ENCODE assay signal across 9 mouse cellular contexts in the genomic region with DNA sequence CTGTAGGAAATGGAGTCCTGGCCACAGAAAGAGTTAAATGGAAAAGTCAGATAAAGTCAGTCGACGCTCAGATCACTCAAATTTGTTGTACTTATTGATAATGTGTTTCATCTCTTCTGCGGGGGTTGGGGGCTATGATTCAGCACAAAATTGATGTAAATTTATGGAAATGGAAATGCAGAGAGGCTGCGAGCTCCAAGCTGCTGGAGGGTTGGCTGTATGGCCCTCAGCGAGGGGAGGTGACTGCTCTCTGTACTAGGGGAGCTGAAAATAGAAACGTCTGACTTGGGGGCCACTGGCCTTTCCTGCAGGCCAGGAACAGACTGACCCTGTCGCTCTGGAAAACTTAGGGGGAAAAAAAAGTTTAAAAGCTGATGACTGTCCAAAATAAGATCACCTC. TPM values are rescaled to one million over a fixed set of nuclear protein-coding genes. Genes with fewer than 3 reads are reported as not detected.
DNase-seq lines count a peak whose midpoint lies in the region; ATAC-seq lines count a peak whose summit lies in the region.
"Had no signal": no experiment of that assay in that cellular context is flagged by ENCODE, and none has a peak within 500 bp of the region (broad histone marks: within the 10 kb centered on the region; RNA-seq: fewer than 3 reads in every experiment).

No protein-coding gene starts in this region.

- 0 out of 2 replicates have a peak overlapping the region, but pooled peaks have one; percentile 8 for H3K27ac ChIP-seq in forebrain, embryonic 16.5 days (ENCODE audit: low read length)
- peak overlapping the region; percentile 75 for H3K27ac ChIP-seq in kidney, embryonic 16.5 days (ENCODE audit: low read length)
- H3K27ac ChIP-seq in neural tube, embryonic 12.5 days: no peak overlapping the region

- peak; percentile 63 for ATAC-seq in forebrain, embryonic 16.5 days
- ATAC-seq in kidney, embryonic 16.5 days (ENCODE audit: low FRiP score, low TSS enrichment): peak; percentile 46; the same call in 1 of the 2 replicates
- peak; percentile 58 for ATAC-seq in neural tube, embryonic 12.5 days (ENCODE audit: low FRiP score, low read depth)
- ATAC-seq in megakaryocyte progenitor cell, adult 5-6 weeks (replicated peaks; ENCODE audit: poor library complexity): no peak

- H3K4me2 ChIP-seq in forebrain, embryonic 16.5 days (ENCODE audit: low read length): peak overlapping the region; percentile 69
- peak overlapping the region; percentile 80 for H3K4me2 ChIP-seq in kidney, embryonic 16.5 days (replicated peaks; ENCODE audit: low read depth, low read length)
- H3K4me2 ChIP-seq in neural tube, embryonic 12.5 days (replicated peaks): peak overlapping the region; percentile 78

- 10% methylated on average over 7 of the region's 7 CpGs for WGBS in forebrain, embryonic 16.5 days
- WGBS in kidney, embryonic 16.5 days: 7% methylated on average over 7 of the region's 7 CpGs
- 10% methylated on average over 7 of the region's 7 CpGs for WGBS in neural tube, embryonic 12.5 days

- H3K27me3 ChIP-seq in forebrain, embryonic 16.5 days (replicated peaks; ENCODE audit: control insufficient read depth, insufficient read depth, low read length): no peaks in the 10 kb centered on the region
- 0 out of 2 replicates have a peak, but pooled peaks cover 2% of the 10 kb centered on the region for H3K27me3 ChIP-seq in kidney, embryonic 16.5 days (ENCODE audit: insufficient read depth, low read length)
- H3K27me3 ChIP-seq in neural tube, embryonic 12.5 days (replicated peaks): no peaks in the 10 kb centered on the region

- H3K4me3 ChIP-seq in forebrain, embryonic 16.5 days (replicated peaks; ENCODE audit: low read length): peak overlapping the region; percentile 48
- peak overlapping the region; percentile 51 for H3K4me3 ChIP-seq in kidney, embryonic 16.5 days (ENCODE audit: low read length)
- H3K4me3 ChIP-seq in neural tube, embryonic 12.5 days: peak overlapping the region; percentile 37

- peak overlapping the region; percentile 56 for H3K9ac ChIP-seq in forebrain, embryonic 16.5 days (replicated peaks; ENCODE audit: low read depth, low read length)
- peak overlapping the region; percentile 66 for H3K9ac ChIP-seq in kidney, embryonic 16.5 days (replicated peaks; ENCODE audit: low read length)
- H3K9ac ChIP-seq in neural tube, embryonic 12.5 days: peak overlapping the region; percentile 58

- peak; percentile 25 for DNase-seq in layer of hippocampus, adult 11-12 months (ENCODE audit: low spot score)
- DNase-seq in layer of hippocampus, postnatal 36 days: no peak
- no peak for DNase-seq in cerebellum, adult 11 months
- DNase-seq in natural killer cell, adult 2 months (ENCODE audit: low spot score in 2 of 2): no peak

- no peaks in the 10 kb centered on the region for H3K9me3 ChIP-seq in forebrain, embryonic 16.5 days (ENCODE audit: control insufficient read depth, low read length)
- peaks cover 7% of the 10 kb centered on the region for H3K9me3 ChIP-seq in kidney, embryonic 16.5 days (ENCODE audit: low read length)
- peaks cover 3% of the 10 kb centered on the region; the same call in 1 of the 2 replicates for H3K9me3 ChIP-seq in neural tube, embryonic 12.5 days

- peaks cover 15% of the 10 kb centered on the region for H3K4me1 ChIP-seq in forebrain, embryonic 16.5 days (replicated peaks; ENCODE audit: control insufficient read depth, insufficient read depth, low read length)
- peaks cover 8% of the 10 kb centered on the region for H3K4me1 ChIP-seq in kidney, embryonic 16.5 days (ENCODE audit: insufficient read depth, low read length)
- H3K4me1 ChIP-seq in neural tube, embryonic 12.5 days: peaks cover 13% of the 10 kb centered on the region; the same call in 1 of the 2 replicates

- no peaks in the 10 kb centered on the region for H3K36me3 ChIP-seq in forebrain, embryonic 16.5 days (ENCODE audit: control insufficient read depth, insufficient read depth)
- no peaks in the 10 kb centered on the region for H3K36me3 ChIP-seq in kidney, embryonic 16.5 days (ENCODE audit: insufficient read depth, low read length)
- H3K36me3 ChIP-seq in neural tube, embryonic 12.5 days: no peaks in the 10 kb centered on the region

RNA-seq across cellular contexts. Expression of a gene that starts 5.5 kb away (rescaled TPM):
- 10 to 100 TPM; 61.5 to 66.2 TPM for total RNA-seq in layer of hippocampus, postnatal 36 days (2021)
- polyA plus RNA-seq in forebrain, embryonic 16.5 days (2015; fragmentation: Nextera tagmentation; extraction: Ambion mirVana): 12.5 and 13.5 TPM in 2 replicates
- 3.4 and 3.5 TPM in 2 replicates for polyA plus RNA-seq in kidney, embryonic 16.5 days (2015; fragmentation: Nextera tagmentation; extraction: Ambion mirVana)
- 4.8 TPM in 2 replicates for polyA plus RNA-seq in neural tube, embryonic 12.5 days (2016; fragmentation: Nextera tagmentation; extraction: Ambion mirVana)
- total RNA-seq in megakaryocyte progenitor cell, adult 5-6 weeks (2015): 1.9 and 2.9 TPM in 2 replicates
- 3.1 and 3.7 TPM in 2 replicates for total RNA-seq in megakaryocyte progenitor cell, adult 5-6 weeks (2017)
- total RNA-seq: neutrophil, adult 5-6 weeks had no signal
